Mouse (Mus musculus): ENCODE data around the gene Adh6a.

DNA sequence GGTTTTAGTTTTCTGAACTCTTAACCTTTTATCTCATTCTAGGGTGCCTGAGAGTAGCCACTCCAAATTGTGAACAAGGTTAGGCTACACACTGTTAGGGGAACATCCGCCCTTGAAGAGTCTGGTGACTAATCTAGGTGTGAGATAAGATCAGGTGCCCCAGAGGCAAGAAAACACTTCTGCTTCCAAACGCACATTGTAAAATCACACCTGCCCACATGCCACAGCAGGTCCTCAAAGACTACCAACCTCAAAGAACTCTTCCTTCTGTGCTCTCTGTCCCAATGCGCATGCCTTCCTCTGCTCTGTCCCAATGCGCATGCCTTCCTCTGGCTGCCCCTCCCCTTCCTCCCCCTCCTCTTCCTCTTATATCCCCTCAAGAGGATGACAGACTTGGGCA is 21.2 kb downstream of the Adh6a start:
- TF ChIP-seq CTCF (IDR thresholded peaks at IDR 0.05; ENCODE audit: low read depth) (no peak), EP300 (IDR thresholded peaks at IDR 0.05; ENCODE audit: low read depth) (no peak)
